Mouse (Mus musculus) G1E (cell line): ENCODE measurements around the gene Plppr3. TPM values are rescaled to one million over a fixed set of nuclear protein-coding genes. Genes with fewer than 3 reads are reported as not detected.
A peak's percentile ranks its signal among the peaks of the same experiment; 100 is the strongest.

Experiments
- ATAC-seq: 2 replicates; pipeline ENCODE4 v1.8.0; 2016; ENCODE audit warnings: mild to moderate bottlenecking; ENCODE audit not compliant: insufficient number of reproducible peaks, poor library complexity, low FRiP score, severe bottlenecking; ENCODE audit errors: extremely low read depth
- DNase-seq: peaks from one replicate; pipeline ENCODE4 v3.0.0; 2012; ENCODE audit warnings: low spot score
- H3K27me3 ChIP-seq: 2 replicates; pipeline ENCODE4 v1.6.1; 2012; ENCODE audit warnings: mild to moderate bottlenecking, low read length, inconsistent platforms; ENCODE audit not compliant: insufficient read depth
- H3K36me3 ChIP-seq: replicated peaks from 2 replicates; pipeline ENCODE3; 2012; ENCODE audit warnings: mild to moderate bottlenecking, inconsistent platforms
- H3K4me1 ChIP-seq: 2 replicates; pipeline ENCODE4 v1.6.1; 2012; ENCODE audit warnings: low read depth, low read length, inconsistent platforms, mixed read lengths; ENCODE audit not compliant: insufficient read depth
- H3K4me3 ChIP-seq: 2 replicates; pipeline ENCODE4 v1.5.1; 2012; ENCODE audit warnings: low read depth, mild to moderate bottlenecking, inconsistent platforms, low read length, moderate library complexity, mixed read lengths
- H3K9me3 ChIP-seq: replicated peaks from 2 replicates; pipeline ENCODE4 v1.6.1; 2012; ENCODE audit warnings: inconsistent platforms
- CTCF ChIP-seq: IDR thresholded peaks from 2 replicates; pipeline ENCODE4 v1.5.1; 2012; ENCODE audit warnings: low read depth, low read length, inconsistent platforms, mixed read lengths
- GATA1 ChIP-seq: IDR thresholded peaks from 2 replicates; pipeline ENCODE4 v1.6.1; 2012; ENCODE audit warnings: borderline replicate concordance, low read length, inconsistent platforms, mixed read lengths
- GATA2 ChIP-seq: IDR thresholded peaks from 2 replicates; pipeline ENCODE4 v1.6.1; 2012; ENCODE audit warnings: low read depth, low read length, inconsistent platforms, borderline replicate concordance
- POLR2AphosphoS5 ChIP-seq: IDR thresholded peaks from 2 replicates; pipeline ENCODE4 v1.6.1; 2012; ENCODE audit warnings: low read depth, low read length, inconsistent platforms; ENCODE audit not compliant: insufficient replicate concordance
- TAL1 ChIP-seq: conservative IDR thresholded peaks from 2 replicates; pipeline ENCODE4 v1.6.1; 2012; ENCODE audit warnings: low read depth, low read length, inconsistent platforms, mixed read lengths
- polyA plus RNA-seq: library from polyadenylated mRNA; stranded (reverse); fragments of >175 nt; gene quantifications from 2 replicates; pipeline ENCODE4 v1.2.3, GENCODE M21; 2012
- total RNA-seq, 2 experiments: library from RNA; stranded (forward) in 1 of 2; stranded (reverse) in 1 of 2; fragments of 200-1000 nt in 1 of 2; fragments of >200 nt in 1 of 2; fragmentation: Nextera tagmentation in 1 of 2; gene quantifications; 2 replicates each; pipeline ENCODE4 v1.2.3; 2014 to 2017

Plppr3 gene
- total and polyA plus RNA-seq, 3 experiments, result 0.20 to 0.82 TPM; not detected in 1

GRCm38 (mm10) chr10:79914131-79914947 lies 39.9 kb upstream of the Plppr3 start:
- H3K36me3 ChIP-seq, result peaks cover 51% of the 10 kb centered on the region
- peak overlapping the region; percentile 87; the same call in 1 of the 2 replicates for H3K4me3 ChIP-seq
- TF ChIP-seq CTCF (no peak), GATA2 (no peak), GATA1 (no peak), TAL1 (peak; percentile 87), POLR2AphosphoS5 (no peak)
- ATAC-seq (peak; percentile 78), DNase-seq (peak; percentile 80)
- H3K4me1 ChIP-seq, result peaks cover 84% of the 10 kb centered on the region
- H3K27me3 ChIP-seq, result no peaks in the 10 kb centered on the region; the same call in 1 of the 2 replicates
- H3K9me3 ChIP-seq, result no peaks in the 10 kb centered on the region

- peaks cover 75% of the 10 kb centered on the region for H3K4me1 ChIP-seq
- no peak overlapping the region; the same call in 1 of the 2 replicates for H3K4me3 ChIP-seq
- no peaks in the 10 kb centered on the region for H3K27me3 ChIP-seq
- peaks cover 56% of the 10 kb centered on the region for H3K36me3 ChIP-seq
- DNase-seq (no peak), ATAC-seq (no peak)
- TF ChIP-seq GATA2 (no peak), POLR2AphosphoS5 (no peak), TAL1 (no peak), GATA1 (no peak), CTCF (no peak)
- H3K9me3 ChIP-seq, result no peaks in the 10 kb centered on the region
Measured at GRCm38 (mm10) chr10:79912412-79912811, 38.0 kb upstream of the Plppr3 start.

GRCm38 (mm10) chr10:79910556-79910955 lies 36.1 kb upstream of the Plppr3 start, which contains the start of gene Gm26602:
Gene Gm26602 (plus strand): TSS chr10:79910856.
- H3K4me1 ChIP-seq, result peaks cover 72% of the 10 kb centered on the region

GRCm38 (mm10) chr10:79909092-79909922 lies 34.9 kb upstream of the Plppr3 start:
- TF ChIP-seq POLR2AphosphoS5, result peak; percentile 78; the same call in 1 of the 2 replicates
- no peak for TF ChIP-seq GATA1
- no peak for TF ChIP-seq TAL1
- peak overlapping the region; percentile 10; the same call in 1 of the 2 replicates for H3K4me3 ChIP-seq
- H3K9me3 ChIP-seq, result no peaks in the 10 kb centered on the region
- H3K27me3 ChIP-seq, result no peaks in the 10 kb centered on the region
- peak; percentile 35 for DNase-seq
- peaks cover 59% of the 10 kb centered on the region for H3K4me1 ChIP-seq
- no peak for ATAC-seq
- peaks cover 82% of the 10 kb centered on the region for H3K36me3 ChIP-seq

More at GRCm38 (mm10) chr10:79910556-79910955, 36.1 kb upstream of the Plppr3 start, which contains the start of gene Gm26602:
- no peak for TF ChIP-seq CTCF
- no peak for TF ChIP-seq POLR2AphosphoS5
- no peak for TF ChIP-seq TAL1
- TF ChIP-seq GATA2, result no peak
- no peak for TF ChIP-seq GATA1
- DNase-seq (no peak), ATAC-seq (no peak)
- no peaks in the 10 kb centered on the region for H3K9me3 ChIP-seq
- no peaks in the 10 kb centered on the region for H3K27me3 ChIP-seq
- no peak within 1 kb of the TSS for H3K4me3 ChIP-seq
- H3K36me3 ChIP-seq, result peaks cover 74% of the 10 kb centered on the region

GRCm38 (mm10) chr10:79908167-79909091 lies 34.0 kb upstream of the Plppr3 start, which contains the start of gene Med16:
Gene Med16 (minus strand): TSS chr10:79908923.
- no peaks in the 10 kb centered on the region for H3K9me3 ChIP-seq
- peaks cover 80% of the 10 kb centered on the region for H3K36me3 ChIP-seq
- TF ChIP-seq CTCF (no peak), GATA2 (no peak), POLR2AphosphoS5 (no peak), TAL1 (no peak), GATA1 (no peak)
- H3K4me3 ChIP-seq, result peak within 1 kb of the TSS; percentile 79
- peaks cover 51% of the 10 kb centered on the region for H3K4me1 ChIP-seq
- peak; percentile 95 for ATAC-seq
- no peaks in the 10 kb centered on the region for H3K27me3 ChIP-seq
- DNase-seq, result peak; percentile 98
